Mouse (Mus musculus): ENCODE measurements around the gene Tex52. TPM values are rescaled to one million over a fixed set of nuclear protein-coding genes. Genes with fewer than 3 reads are reported as not detected.

The Tex52 gene
- total and polyA plus RNA-seq, 3 experiments, result not detected

GRCm38 (mm10) chr6:128429300-128429699 lies 54.0 kb downstream of the Tex52 start:
- no peak for DNase-seq

GRCm38 (mm10) chr6:128429826-128430225 lies 54.6 kb downstream of the Tex52 start:
- DNase-seq, result no peak

- no peak for DNase-seq
These were observed 57.2 kb downstream of the Tex52 start for GRCm38 (mm10) chr6:128432356-128432915.

GRCm38 (mm10) chr6:128433566-128433965 lies 58.3 kb downstream of the Tex52 start:
- no peak for DNase-seq

Other genes with a start within 250 kb of the Tex52 start
- 10 to 100 TPM; 47.8 to 66.5 TPM for gene Tspan9, start 231.9 kb upstream of the Tex52 start, total RNA-seq (2021)
- 38.7 and 44.7 TPM in 2 replicates for gene Tspan9, start 231.9 kb upstream of the Tex52 start, polyA plus RNA-seq (2012; rRNA removed)
- 1 to 10 TPM; 2.7 to 2.9 TPM for gene Tead4, start 74.6 kb upstream of the Tex52 start, total RNA-seq (2021)
- gene Tead4, start 74.6 kb upstream of the Tex52 start, polyA plus RNA-seq (2012; rRNA removed), result 2.9 and 3.6 TPM in 2 replicates
- gene Tulp3, start 19.6 kb upstream of the Tex52 start, total RNA-seq (2021), result 10 to 100 TPM; 34.9 to 42.6 TPM
- gene Tulp3, start 19.6 kb upstream of the Tex52 start, polyA plus RNA-seq (2012; rRNA removed), result 20.2 and 25.7 TPM in 2 replicates
- gene Rhno1, start 12.5 kb upstream of the Tex52 start, total RNA-seq (2021), result 10 to 100 TPM; 15.9 to 18.0 TPM
- 11.2 TPM in 2 replicates for gene Rhno1, start 12.5 kb upstream of the Tex52 start, polyA plus RNA-seq (2012; rRNA removed)
- 1 to 10 TPM; 1.9 to 3.0 TPM for gene Foxm1, start 12.5 kb upstream of the Tex52 start, total RNA-seq (2021)
- 4.5 and 4.7 TPM in 2 replicates for gene Foxm1, start 12.5 kb upstream of the Tex52 start, polyA plus RNA-seq (2012; rRNA removed)
- not detected for gene Gm44596, start within 50 bp of the Tex52 start, total RNA-seq (2021)
- gene Gm44596, start within 50 bp of the Tex52 start, polyA plus RNA-seq (2012; rRNA removed), result 0.30 TPM in 1 of 2 replicates, not detected in the other
- gene Nrip2, start 23.8 kb downstream of the Tex52 start, total RNA-seq (2021), result 1 to 10 TPM; 2.1 to 2.5 TPM
- gene Nrip2, start 23.8 kb downstream of the Tex52 start, polyA plus RNA-seq (2012; rRNA removed), result 2.6 and 3.9 TPM in 2 replicates
- 10 to 100 TPM; 28.6 to 32.8 TPM for gene Itfg2, start 49.5 kb downstream of the Tex52 start, total RNA-seq (2021)
- 31.7 and 40.3 TPM in 2 replicates for gene Itfg2, start 49.5 kb downstream of the Tex52 start, polyA plus RNA-seq (2012; rRNA removed)
- gene Fkbp4, start 63.2 kb downstream of the Tex52 start, total RNA-seq (2021), result 100 to 1,000 TPM; 229 to 272 TPM
- 187 and 202 TPM in 2 replicates for gene Fkbp4, start 63.2 kb downstream of the Tex52 start, polyA plus RNA-seq (2012; rRNA removed)
- 10 to 100 TPM in 1 of 2 experiments, under 1 TPM in 1; 0.83 to 11.8 TPM for gene Pzp, start 151.3 kb downstream of the Tex52 start, total RNA-seq (2021)
- gene Pzp, start 151.3 kb downstream of the Tex52 start, polyA plus RNA-seq (2012; rRNA removed), result 0.31 TPM in 1 of 2 replicates, not detected in the other
- not detected for gene A2ml1, start 206.2 kb downstream of the Tex52 start, total RNA-seq (2021)
- gene A2ml1, start 206.2 kb downstream of the Tex52 start, polyA plus RNA-seq (2012; rRNA removed), result not detected in 2 replicates
- not detected for gene Klrb1a, start 248.1 kb downstream of the Tex52 start, total RNA-seq (2021)
- 0.26 and 0.29 TPM in 2 replicates for gene Klrb1a, start 248.1 kb downstream of the Tex52 start, polyA plus RNA-seq (2012; rRNA removed)

All from adrenal gland, adult 2 months (tissue).